6 mouse cellular contexts compared by ENCODE assay signal in the genomic region with DNA sequence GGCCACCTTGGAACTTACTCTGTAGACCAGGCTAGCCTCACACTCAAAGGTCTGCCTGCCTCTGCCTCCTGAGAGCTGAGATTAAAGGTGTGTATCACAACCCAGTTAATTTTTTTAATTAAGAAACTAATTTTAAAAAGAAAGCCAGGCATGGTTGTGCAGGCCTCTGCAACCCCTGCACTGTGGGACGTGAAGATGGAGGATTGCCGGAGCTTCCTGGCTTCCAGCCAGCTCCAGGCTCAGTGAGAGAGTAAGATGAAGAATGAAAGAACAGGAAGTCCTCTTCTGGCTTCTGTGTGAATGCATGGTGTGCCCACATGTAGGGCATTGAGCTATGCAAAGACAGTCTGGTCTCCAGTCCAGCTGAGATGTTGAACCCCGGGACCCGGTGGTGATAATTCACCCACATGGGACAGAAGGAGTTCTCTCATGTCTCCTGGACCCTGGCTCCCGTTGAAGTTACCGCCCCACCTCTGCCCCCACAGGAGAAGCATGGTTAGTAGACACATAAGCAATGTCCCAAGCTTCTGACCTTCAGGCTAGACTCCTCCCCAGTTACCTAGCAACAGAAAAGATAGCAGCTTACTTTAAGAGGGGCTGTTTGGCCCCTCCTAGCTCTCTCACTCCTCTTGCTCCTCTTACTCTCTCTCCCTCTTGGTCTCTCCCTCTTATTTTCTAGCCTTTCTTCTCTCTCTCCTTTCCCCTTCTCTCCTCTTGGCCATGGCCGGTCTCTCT. TPM values are rescaled to one million over a fixed set of nuclear protein-coding genes. Genes with fewer than 3 reads are reported as not detected.
DNase-seq lines count a peak whose midpoint lies in the region; ATAC-seq and TF ChIP-seq lines count a peak whose summit lies in the region.
"Not testable (repeated sequence)": the region's sequence is repeated elsewhere in the genome, so short reads cannot be mapped to it uniquely, and the experiment has no call there.

No protein-coding gene starts in this region.

- DNase-seq in MEL (ENCODE audit: low read depth, low spot score) (peak; percentile 75), liver (peak; percentile 15)
- DNase-seq in brain, adult 2 months (ENCODE audit: low read depth, low spot score) = peak; percentile 51
- DNase-seq in hindbrain, embryonic 14.5 days (ENCODE audit: low spot score) = peak; percentile 50
- peak; percentile 8 for DNase-seq in neural tube, embryonic 11.5 days (ENCODE audit: low spot score)

- not testable (repeated sequence) for H3K9ac ChIP-seq in MEL (ENCODE audit: control insufficient read depth, low read depth, low read length, poor library complexity, severe bottlenecking); embryonic facial prominence, embryonic 13.5 days; hindbrain, embryonic 14.5 days; neural tube, embryonic 11.5 days (ENCODE audit: low read length)

- H3K4me2 ChIP-seq in embryonic facial prominence, embryonic 13.5 days; hindbrain, embryonic 14.5 days (replicated peaks); neural tube, embryonic 11.5 days (ENCODE audit: low read depth): not testable (repeated sequence)

- H3K4me1 ChIP-seq in MEL (ENCODE audit: control insufficient read depth in 1 of 2, insufficient read depth in 2 of 2, low read length in 2 of 2); embryonic facial prominence, embryonic 13.5 days; hindbrain, embryonic 14.5 days (replicated peaks; ENCODE audit: control insufficient read depth, insufficient read depth, low read length); neural tube, embryonic 11.5 days (ENCODE audit: control insufficient read depth, insufficient read depth, low read length): not testable (repeated sequence)

- ATAC-seq in embryonic facial prominence, embryonic 13.5 days (ENCODE audit: insufficient number of reproducible peaks, insufficient read depth, low FRiP score, low TSS enrichment, low read depth) = 0 out of 2 replicates have a peak, but pooled peaks have one; percentile 13
- not testable (repeated sequence) for ATAC-seq in hindbrain, embryonic 14.5 days (ENCODE audit: low FRiP score); neural tube, embryonic 11.5 days (ENCODE audit: insufficient read depth, low FRiP score, low TSS enrichment)

- not testable (repeated sequence) for H3K27ac ChIP-seq in MEL (ENCODE audit: control insufficient read depth, low read depth, low read length); embryonic facial prominence, embryonic 13.5 days; hindbrain, embryonic 14.5 days; neural tube, embryonic 11.5 days (ENCODE audit: low read depth, low read length)

- TF ChIP-seq CTCF in MEL (IDR thresholded peaks at IDR 0.05 in 2 of 3, conservative IDR thresholded peaks at IDR 0.05 in 1 of 3; ENCODE audit: control insufficient read depth in 1 of 3, insufficient read depth in 1 of 3, low read depth in 2 of 3, low read length in 3 of 3, poor library complexity in 1 of 3, severe bottlenecking in 1 of 3) = not testable (repeated sequence)

- not testable (repeated sequence) for H3K27me3 ChIP-seq in MEL (ENCODE audit: control insufficient read depth in 1 of 2, insufficient read depth in 2 of 2, low read length in 2 of 2); embryonic facial prominence, embryonic 13.5 days; hindbrain, embryonic 14.5 days (ENCODE audit: control insufficient read depth, insufficient read depth, low read length); neural tube, embryonic 11.5 days (ENCODE audit: control insufficient read depth, insufficient read depth, low read length)

- H3K79me2 ChIP-seq in MEL (ENCODE audit: control insufficient read depth, insufficient read depth, low read length, poor library complexity) = not testable (repeated sequence)

- not testable (repeated sequence) for H3K36me3 ChIP-seq in MEL (ENCODE audit: control insufficient read depth in 1 of 2, insufficient read depth in 2 of 2, low read length in 2 of 2); embryonic facial prominence, embryonic 13.5 days; hindbrain, embryonic 14.5 days (replicated peaks; ENCODE audit: control insufficient read depth, insufficient read depth); neural tube, embryonic 11.5 days (ENCODE audit: control insufficient read depth, insufficient read depth, low read length)

- 61% methylated on average over 4 of the region's 7 CpGs for WGBS in embryonic facial prominence, embryonic 13.5 days
- 59% methylated on average over 3 of the region's 7 CpGs for WGBS in hindbrain, embryonic 14.5 days
- WGBS in neural tube, embryonic 11.5 days = 80% methylated on average over 3 of the region's 7 CpGs

- H3K9me3 ChIP-seq in MEL (replicated peaks; ENCODE audit: insufficient read depth, low read length); embryonic facial prominence, embryonic 13.5 days; hindbrain, embryonic 14.5 days (ENCODE audit: control insufficient read depth, low read length); neural tube, embryonic 11.5 days (ENCODE audit: control insufficient read depth, low read length): not testable (repeated sequence)

- not testable (repeated sequence) for TF ChIP-seq RAD21 in MEL (IDR thresholded peaks at IDR 0.05; ENCODE audit: low read depth, low read length)

- TF ChIP-seq POLR2A in MEL (IDR thresholded peaks at IDR 0.05; ENCODE audit: control insufficient read depth in 1 of 2, insufficient read depth in 1 of 2, low read depth in 1 of 2, low read length in 2 of 2, poor library complexity in 1 of 2) = not testable (repeated sequence)

- H3K4me3 ChIP-seq in MEL (ENCODE audit: control insufficient read depth in 1 of 2, insufficient read depth in 1 of 2, low read depth in 2 of 2, low read length in 2 of 2); embryonic facial prominence, embryonic 13.5 days; hindbrain, embryonic 14.5 days (replicated peaks; ENCODE audit: low read length); neural tube, embryonic 11.5 days (ENCODE audit: low read depth, low read length): not testable (repeated sequence)

- TF ChIP-seq EP300 in MEL (IDR thresholded peaks at IDR 0.05; ENCODE audit: low read depth in 1 of 2, low read length in 2 of 2) = not testable (repeated sequence)

RNA-seq across cellular contexts. Expression of gene Dynlt1b, which starts 51.1 kb away (rescaled TPM):
- 162 and 184 TPM in 2 replicates for total RNA-seq in MEL (2012; rRNA removed)
- 100 to 1,000 TPM in 1 of 2 experiments, not detected in 1; 263 TPM for polyA plus RNA-seq in MEL (2012; ENCODE audit: insufficient read depth in 1 of 2, insufficient read length in 2 of 2, low read depth in 1 of 2, low replicate concordance in 2 of 2, missing spikeins in 1 of 2)
- 511 and 514 TPM in 2 replicates for polyA plus RNA-seq in embryonic facial prominence, embryonic 13.5 days (2015; fragmentation: Nextera tagmentation; extraction: Ambion mirVana)
- 1,240 and 1,455 TPM in 2 replicates for polyA plus RNA-seq in hindbrain, embryonic 14.5 days (2014; fragmentation: Nextera tagmentation; extraction: Ambion mirVana)
- polyA plus RNA-seq in neural tube, embryonic 11.5 days (2014; fragmentation: Nextera tagmentation; extraction: Ambion mirVana) = 845 and 923 TPM in 2 replicates

Comparison
In these comparisons a context has a peak if more than half of its experiments do, and no peak if none do; other contexts are left out.
1. DNase-seq: peak in every context shown above with its lines; median percentile 75 in MEL; 51 in brain, adult 2 months; 50 in hindbrain, embryonic 14.5 days; 15 in liver; 8 in neural tube, embryonic 11.5 days.